Mouse (Mus musculus) embryonic facial prominence, embryonic 11.5 days (tissue): Measurements from ENCODE around the gene Tmco3. TPM values are rescaled to one million over a fixed set of nuclear protein-coding genes. Genes with fewer than 3 reads are reported as not detected.

Source experiments
- ATAC-seq: fragments of 200-750 bp; cut with Nextera tagmentation; replicated peaks from 2 replicates; pipeline ENCODE4 v1.8.0; 2017; ENCODE audit warnings: low read depth; ENCODE audit not compliant: insufficient number of reproducible peaks, low FRiP score, low TSS enrichment
- DNase-seq: peaks from one replicate; pipeline ENCODE4 v3.0.0-alpha.2; 2015; ENCODE audit warnings: low spot score
- H3K27ac ChIP-seq: fragments of 300-500 bp; sonication (generic); replicated peaks from 2 replicates; pipeline ENCODE4 v1.5.1; 2014; ENCODE audit warnings: mild to moderate bottlenecking, low read depth, low read length, control low read depth
- H3K27me3 ChIP-seq: fragments of 300-500 bp; sonication (generic); 2 replicates; pipeline ENCODE4 v1.6.1; 2014; ENCODE audit warnings: mild to moderate bottlenecking, low read length, moderate library complexity, mixed read lengths; ENCODE audit not compliant: control insufficient read depth, insufficient read depth
- H3K36me3 ChIP-seq: fragments of 300-500 bp; sonication (generic); replicated peaks from 2 replicates; pipeline ENCODE4 v1.6.1; 2014; ENCODE audit warnings: low read depth, mild to moderate bottlenecking, low read length, moderate library complexity, mixed read lengths; ENCODE audit not compliant: control insufficient read depth, insufficient read depth
- H3K4me1 ChIP-seq: fragments of 300-500 bp; sonication (generic); 2 replicates; pipeline ENCODE4 v1.6.1; 2014; ENCODE audit warnings: low read length, mixed read lengths; ENCODE audit not compliant: control insufficient read depth, insufficient read depth
- H3K4me2 ChIP-seq: fragments of 300-500 bp; sonication (generic); 2 replicates; pipeline ENCODE4 v1.6.1; 2014; ENCODE audit warnings: low read depth, mild to moderate bottlenecking, control low read depth, low read length, moderate library complexity
- H3K4me3 ChIP-seq: fragments of 300-500 bp; sonication (generic); 2 replicates; pipeline ENCODE4 v1.5.1; 2014; ENCODE audit warnings: low read depth, low read length, control low read depth
- H3K9ac ChIP-seq: fragments of 300-500 bp; sonication (generic); replicated peaks from 2 replicates; pipeline ENCODE4 v1.6.1; 2014; ENCODE audit warnings: mild to moderate bottlenecking, control low read depth, low read length
- H3K9me3 ChIP-seq: fragments of 300-500 bp; sonication (generic); replicated peaks from 2 replicates; pipeline ENCODE4 v1.6.1; 2016; ENCODE audit warnings: mild to moderate bottlenecking, low read length, inconsistent platforms, mixed read lengths; ENCODE audit not compliant: control insufficient read depth
- WGBS: fragments of 180-500 bp; shearing (Covaris S2); extraction: QIAGEN DNeasy Blood & Tissue Kit; methylation state at CpG from one replicate; pipeline ENCODE4 v1.1.7; 2014; 5-methylcytosine and 5-hydroxymethylcytosine counted together
- polyA plus RNA-seq: library from polyadenylated mRNA; unstranded; fragments of >200 nt; fragmentation: Nextera tagmentation; extraction: Ambion mirVana; gene quantifications from 2 replicates; pipeline ENCODE4 v1.2.1, GENCODE M21; 2014

Tmco3 gene
- polyA plus RNA-seq, 1 experiment from 2014 or later: 36.8 TPM

- H3K9me3 ChIP-seq: no peaks in the 10 kb centered on the region
- no peaks in the 10 kb centered on the region for H3K27me3 ChIP-seq
- ATAC-seq (peak; percentile 58; the same call in 1 of the 2 replicates), DNase-seq (peak; percentile 72)
- H3K36me3 ChIP-seq: peaks cover 4% of the 10 kb centered on the region
- no peak within 1 kb of the TSS for H3K27ac ChIP-seq
- no peak within 1 kb of the TSS for H3K9ac ChIP-seq
- H3K4me2 ChIP-seq: no peak within 1 kb of the TSS
- H3K4me1 ChIP-seq: no peaks in the 10 kb centered on the region
- H3K4me3 ChIP-seq: no peak within 1 kb of the TSS
- 35% methylated on average over 8 of the region's 8 CpGs for WGBS
Measured at GRCm38 (mm10) chr8:13254019-13254418, 34.0 kb upstream of the Tmco3 start, which contains the start of gene Adprhl1. Adprhl1 (minus strand) TSS chr8:13254162.

DNA sequence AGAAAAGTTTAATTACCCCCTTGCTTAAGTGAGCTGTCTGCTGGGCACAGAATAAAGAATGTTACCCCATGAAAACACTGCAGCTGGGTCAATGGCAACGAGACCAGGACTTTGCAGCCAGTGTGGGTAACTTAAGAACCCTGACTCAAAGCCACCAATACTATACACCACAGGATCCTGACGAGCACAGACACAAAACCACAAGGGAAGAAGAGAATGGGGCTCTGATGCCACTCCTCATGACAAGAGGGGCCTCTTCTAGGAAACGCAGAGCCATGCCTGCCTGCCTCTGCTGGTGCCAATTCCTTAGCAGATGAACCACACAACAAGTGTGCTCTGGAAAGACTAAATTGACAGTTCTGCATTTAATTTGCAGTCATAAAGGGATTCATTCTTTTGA lies 24.6 kb upstream of the Tmco3 start:
- H3K36me3 ChIP-seq: no peaks in the 10 kb centered on the region
- ATAC-seq: no peak
- H3K9ac ChIP-seq: no peak overlapping the region
- no peak for DNase-seq
- H3K4me1 ChIP-seq: no peaks in the 10 kb centered on the region
- H3K4me3 ChIP-seq: no peak overlapping the region
- H3K4me2 ChIP-seq: no peak overlapping the region
- H3K27me3 ChIP-seq: no peaks in the 10 kb centered on the region
- H3K27ac ChIP-seq: no peak overlapping the region
- no peaks in the 10 kb centered on the region for H3K9me3 ChIP-seq
- 66% methylated on average over 3 of the region's 3 CpGs for WGBS

DNA sequence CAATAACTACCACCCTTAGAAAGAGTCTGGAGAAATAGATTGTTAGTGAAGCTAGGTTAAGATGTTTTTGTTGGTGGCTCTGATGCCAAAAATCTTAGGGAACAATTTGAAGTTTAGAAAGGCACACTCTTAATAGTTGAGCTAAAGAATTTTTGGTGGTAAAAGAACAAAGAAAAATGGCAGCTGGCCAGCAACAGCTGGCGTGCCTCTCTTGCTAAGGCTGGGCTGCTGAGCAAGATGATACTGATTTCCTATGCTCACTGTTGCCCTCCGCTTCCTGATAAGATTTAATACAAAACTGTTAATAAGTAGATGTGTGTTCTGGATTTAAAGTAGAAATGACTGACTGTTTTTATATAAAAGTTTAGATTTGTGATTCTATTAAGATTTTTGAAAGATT lies 20.4 kb upstream of the Tmco3 start:
- Histone ChIP-seq H3K9ac (no peak overlapping the region), H3K9me3 (no peaks in the 10 kb centered on the region), H3K36me3 (no peaks in the 10 kb centered on the region), H3K27ac (no peak overlapping the region), H3K4me3 (no peak overlapping the region), H3K4me1 (no peaks in the 10 kb centered on the region), H3K4me2 (no peak overlapping the region), H3K27me3 (no peaks in the 10 kb centered on the region)
- WGBS: 89% methylated on average over 2 of the region's 2 CpGs
- ATAC-seq: no peak
- DNase-seq: no peak

DNA sequence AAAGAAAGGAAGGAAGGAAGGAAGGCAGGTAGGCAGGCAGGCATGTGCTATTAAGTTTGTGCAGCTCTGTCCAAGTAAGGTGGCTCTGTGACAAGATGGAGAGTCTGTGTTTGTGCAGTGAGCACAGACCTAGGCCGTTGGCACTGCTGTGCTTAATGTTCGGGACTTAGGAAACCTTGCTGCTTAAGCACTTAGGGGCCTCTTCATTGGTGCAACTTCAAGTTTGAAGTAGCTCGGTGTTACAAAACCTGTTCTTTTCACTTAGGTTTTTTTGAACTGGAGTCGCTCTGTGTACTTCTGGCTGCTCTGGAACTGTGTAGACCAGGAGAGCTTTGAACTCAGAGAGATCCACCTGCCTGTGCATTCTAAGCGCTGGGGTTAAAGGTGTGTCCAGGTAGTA lies 15.2 kb upstream of the Tmco3 start:
- ATAC-seq (no peak), DNase-seq (no peak)
- Histone ChIP-seq H3K4me1 (no peaks in the 10 kb centered on the region), H3K4me2 (no peak overlapping the region), H3K4me3 (no peak overlapping the region), H3K27me3 (no peaks in the 10 kb centered on the region), H3K36me3 (no peaks in the 10 kb centered on the region), H3K9me3 (no peaks in the 10 kb centered on the region), H3K27ac (no peak overlapping the region), H3K9ac (no peak overlapping the region)
- 89% methylated on average over 5 of the region's 5 CpGs for WGBS

DNA sequence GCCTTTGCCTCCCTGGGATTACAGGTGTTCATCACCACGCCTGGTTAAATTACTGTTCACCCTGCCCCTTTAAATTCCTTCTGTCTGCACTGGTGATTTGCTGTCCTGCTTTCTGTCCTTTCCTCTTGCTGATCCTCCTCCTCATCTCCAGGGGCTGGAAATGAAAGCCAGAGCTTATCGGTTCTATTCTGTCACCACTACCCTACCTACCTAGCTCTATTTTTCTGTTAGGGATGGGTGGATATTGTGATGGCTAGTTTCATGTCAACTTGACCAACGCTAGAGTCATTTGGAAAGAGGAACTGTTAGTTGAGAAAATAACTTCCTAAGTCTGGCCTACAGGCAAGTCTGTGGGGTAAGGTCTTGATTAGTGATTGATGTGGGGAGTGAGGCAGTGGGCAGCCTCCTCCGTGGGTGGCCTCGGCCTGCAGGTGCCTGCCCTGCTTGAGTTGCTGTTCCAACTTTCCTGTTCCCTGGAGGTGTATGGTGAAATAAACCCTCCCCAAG lies 11.0 kb upstream of the Tmco3 start:
- Histone ChIP-seq H3K4me1 (no peaks in the 10 kb centered on the region), H3K4me2 (no peak overlapping the region), H3K36me3 (no peaks in the 10 kb centered on the region), H3K27me3 (no peaks in the 10 kb centered on the region), H3K27ac (no peak overlapping the region), H3K4me3 (no peak overlapping the region), H3K9me3 (no peaks in the 10 kb centered on the region), H3K9ac (no peak overlapping the region)
- DNase-seq (no peak), ATAC-seq (no peak)
- WGBS: 75% methylated on average over 5 of the region's 5 CpGs

GRCm38 (mm10) chr8:13283200-13283599 lies 4.8 kb upstream of the Tmco3 start:
- Histone ChIP-seq H3K9ac (no peak overlapping the region), H3K27ac (no peak overlapping the region), H3K27me3 (no peaks in the 10 kb centered on the region), H3K4me2 (no peak overlapping the region), H3K4me1 (0 out of 2 replicates have a peak, but pooled peaks cover 4% of the 10 kb centered on the region), H3K36me3 (no peaks in the 10 kb centered on the region), H3K4me3 (no peak overlapping the region), H3K9me3 (no peaks in the 10 kb centered on the region)
- 76% methylated on average over 1 of the region's 1 CpGs for WGBS
- DNase-seq (no peak), ATAC-seq (no peak)

GRCm38 (mm10) chr8:13287304-13287691 lies 692 bp upstream of the Tmco3 start:
- Histone ChIP-seq H3K27ac (peak overlapping the region; percentile 79), H3K27me3 (no peaks in the 10 kb centered on the region), H3K4me2 (peak overlapping the region; percentile 92), H3K9ac (peak overlapping the region; percentile 73), H3K4me3 (peak overlapping the region; percentile 77), H3K4me1 (0 out of 2 replicates have a peak, but pooled peaks cover 4% of the 10 kb centered on the region), H3K36me3 (no peaks in the 10 kb centered on the region), H3K9me3 (no peaks in the 10 kb centered on the region)
- peak; percentile 63 for ATAC-seq
- peak; percentile 80 for DNase-seq
- under 1% methylated on average over 25 of the region's 34 CpGs for WGBS

DNA sequence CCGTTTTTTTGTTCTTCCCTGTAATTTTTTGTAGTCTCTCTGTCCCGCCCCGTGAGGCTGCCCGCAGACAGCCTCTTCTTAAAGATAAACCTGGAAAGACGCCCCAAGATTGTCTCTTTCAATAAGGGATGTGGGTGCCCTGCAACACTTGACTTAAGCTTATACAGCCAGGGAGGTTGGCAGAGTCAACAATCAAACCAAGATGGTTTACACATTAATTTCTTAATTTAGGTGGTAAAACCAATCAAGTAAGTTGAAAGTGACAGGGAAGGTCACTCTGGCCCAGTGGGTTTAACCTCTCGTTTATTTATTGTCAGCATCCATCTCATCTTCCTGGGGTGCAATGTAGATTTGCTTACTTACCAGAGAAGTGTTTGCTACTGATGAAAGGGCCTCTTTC lies 656 bp downstream of the Tmco3 start:
- Histone ChIP-seq H3K9ac (peak overlapping the region; percentile 73), H3K27me3 (no peaks in the 10 kb centered on the region), H3K4me2 (peak overlapping the region; percentile 60), H3K4me1 (0 out of 2 replicates have a peak, but pooled peaks cover 4% of the 10 kb centered on the region), H3K27ac (no peak overlapping the region), H3K9me3 (no peaks in the 10 kb centered on the region), H3K4me3 (peak overlapping the region; percentile 77), H3K36me3 (no peaks in the 10 kb centered on the region)
- DNase-seq: no peak
- WGBS: 4% methylated on average over 6 of the region's 6 CpGs
- ATAC-seq: no peak
